Mouse (Mus musculus): Measurements from ENCODE around the gene Abhd16a.

DNA sequence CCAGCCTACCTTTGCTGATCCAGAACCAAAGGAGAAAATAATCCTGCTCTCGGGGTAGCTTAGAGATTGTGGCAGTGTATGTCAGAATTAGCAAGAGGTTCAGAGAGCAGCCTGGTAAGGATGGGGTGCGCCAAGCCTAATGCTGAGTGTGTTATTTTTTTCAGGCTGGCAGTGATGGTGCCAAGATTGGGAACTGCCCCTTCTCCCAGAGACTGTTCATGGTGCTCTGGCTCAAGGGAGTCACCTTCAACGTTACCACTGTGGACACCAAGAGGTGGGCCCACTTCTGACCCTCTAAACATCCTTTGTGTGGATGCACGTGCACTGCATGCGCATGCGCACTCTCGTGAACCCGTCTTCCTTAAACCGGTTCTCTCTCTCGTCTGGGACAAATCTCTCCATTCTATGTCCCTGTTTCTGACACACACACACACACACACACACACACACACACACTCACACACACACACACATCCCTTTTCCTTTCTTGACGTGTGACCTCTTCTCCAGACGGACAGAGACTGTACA, 36.7 kb upstream of the Abhd16a start:
- TF ChIP-seq CTCF (IDR thresholded peaks at IDR 0.05; ENCODE audit: extremely low read depth, insufficient read depth, low read length) (no peak), POLR2A (IDR thresholded peaks at IDR 0.05; ENCODE audit: extremely low read depth, insufficient read depth, low read length) (no peak)
